Mouse (Mus musculus) lung, postnatal 0 days (tissue): ENCODE measurements at regions not wholly inside any gene's neighbourhood (a gene's known extent, or its start where the extent isn't known, plus 50 kb on each side); places are given as distances from the start of the nearest gene placed in this dataset.

Experiments
- ATAC-seq: fragments of 200-750 bp; cut with Nextera tagmentation; 2 replicates; pipeline ENCODE4 v1.8.0; 2017; ENCODE audit warnings: moderate library complexity
- DNase-seq: peaks from one replicate; pipeline ENCODE4 v3.0.0-alpha.2; 2016; ENCODE audit warnings: low spot score
- H3K27ac ChIP-seq: fragments of 300-500 bp; sonication (generic); 2 replicates; pipeline ENCODE4 v1.5.1; 2014; ENCODE audit warnings: antibody characterized with exemption, mild to moderate bottlenecking, low read length, mixed read lengths
- H3K27me3 ChIP-seq: fragments of 300-500 bp; sonication (generic); replicated peaks from 2 replicates; pipeline ENCODE4 v1.6.1; 2014; ENCODE audit warnings: low read length, mixed read lengths; ENCODE audit not compliant: insufficient read depth
- H3K36me3 ChIP-seq: fragments of 300-500 bp; sonication (generic); 2 replicates; pipeline ENCODE4 v1.6.1; 2014; ENCODE audit warnings: low read length, mixed read lengths; ENCODE audit not compliant: insufficient read depth
- H3K4me1 ChIP-seq: fragments of 300-500 bp; sonication (generic); 2 replicates; pipeline ENCODE4 v1.6.1; 2014; ENCODE audit warnings: antibody characterized with exemption, low read depth, low read length, mixed read lengths; ENCODE audit not compliant: insufficient read depth
- H3K4me2 ChIP-seq: fragments of 300-500 bp; sonication (generic); replicated peaks from 2 replicates; pipeline ENCODE4 v1.6.1; 2014; ENCODE audit warnings: low read depth, mild to moderate bottlenecking, low read length, moderate library complexity, mixed read lengths
- H3K4me3 ChIP-seq: fragments of 300-500 bp; sonication (generic); 2 replicates; pipeline ENCODE4 v1.5.1; 2014; ENCODE audit warnings: low read depth, low read length
- H3K9ac ChIP-seq: fragments of 300-500 bp; sonication (generic); replicated peaks from 2 replicates; pipeline ENCODE4 v1.6.1; 2014; ENCODE audit warnings: low read depth, mild to moderate bottlenecking
- H3K9me3 ChIP-seq: fragments of 300-500 bp; sonication (generic); 2 replicates; pipeline ENCODE4 v1.6.1; 2016; ENCODE audit warnings: low read length, mixed read lengths
- CTCF ChIP-seq: IDR thresholded peaks from 2 replicates; pipeline ENCODE4 v1.5.1; 2016; ENCODE audit warnings: antibody characterized with exemption, mild to moderate bottlenecking
- EP300 ChIP-seq: IDR thresholded peaks from 2 replicates; pipeline ENCODE4 v1.6.1; 2016; ENCODE audit warnings: antibody characterized with exemption, mild to moderate bottlenecking, control low read depth
- WGBS: fragments of 180-500 bp; shearing (Covaris S2); extraction: QIAGEN DNeasy Blood & Tissue Kit; methylation state at CpG from one replicate; pipeline ENCODE4 v1.1.7; 2014; 5-methylcytosine and 5-hydroxymethylcytosine counted together

GRCm38 (mm10) chr3:99641343-99642106 lies 243.7 kb upstream of the Spag17 start:
- no peak for ATAC-seq
- Histone ChIP-seq H3K36me3 (no peaks in the 10 kb centered on the region), H3K4me2 (no peak overlapping the region), H3K9me3 (no peaks in the 10 kb centered on the region), H3K9ac (no peak overlapping the region), H3K27me3 (no peaks in the 10 kb centered on the region), H3K4me3 (no peak overlapping the region), H3K4me1 (no peaks in the 10 kb centered on the region), H3K27ac (no peak overlapping the region)
- no peak for DNase-seq
- no peak for TF ChIP-seq CTCF
- TF ChIP-seq EP300, result no peak
- 79% methylated on average over 8 of the region's 8 CpGs for WGBS

DNA sequence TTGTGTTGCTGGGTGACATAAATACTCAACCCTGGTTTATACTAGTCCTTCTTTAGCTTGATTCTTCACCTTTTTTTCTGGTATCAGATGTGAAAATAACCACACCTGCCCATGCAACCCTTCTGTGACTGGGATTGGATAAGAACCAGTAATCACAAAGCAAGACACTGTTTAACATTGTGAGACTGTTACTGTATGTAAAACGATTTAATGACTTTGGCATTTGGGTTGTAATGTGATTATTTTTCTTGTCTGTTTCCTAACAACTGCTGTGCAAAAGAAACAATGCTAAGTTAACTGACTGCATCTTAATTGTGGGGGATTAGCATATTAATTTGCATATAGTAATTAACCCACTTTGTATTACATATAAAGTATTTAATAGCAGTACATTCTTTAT lies 240.3 kb upstream of the Spag17 start:
- Histone ChIP-seq H3K9me3 (no peaks in the 10 kb centered on the region), H3K4me1 (no peaks in the 10 kb centered on the region), H3K4me3 (no peak overlapping the region), H3K27me3 (no peaks in the 10 kb centered on the region), H3K27ac (no peak overlapping the region), H3K9ac (no peak overlapping the region), H3K36me3 (no peaks in the 10 kb centered on the region), H3K4me2 (no peak overlapping the region)
- no peak for ATAC-seq
- TF ChIP-seq EP300 (no peak), CTCF (no peak)
- no peak for DNase-seq
- WGBS, result 60% methylated on average over 1 of the region's 1 CpGs

- DNase-seq, result no peak
- no peaks in the 10 kb centered on the region for H3K27me3 ChIP-seq
- H3K9ac ChIP-seq, result no peak overlapping the region
- no peak overlapping the region for H3K4me2 ChIP-seq
- WGBS, result 74% methylated on average over 4 of the region's 4 CpGs
- H3K27ac ChIP-seq, result no peak overlapping the region
- no peak for ATAC-seq
- no peaks in the 10 kb centered on the region for H3K36me3 ChIP-seq
- no peaks in the 10 kb centered on the region for H3K9me3 ChIP-seq
- TF ChIP-seq EP300 (no peak), CTCF (no peak)
- H3K4me3 ChIP-seq, result no peak overlapping the region
- no peaks in the 10 kb centered on the region for H3K4me1 ChIP-seq
Measured at GRCm38 (mm10) chr3:99645318-99645717, 239.9 kb upstream of the Spag17 start.

GRCm38 (mm10) chr3:99657617-99658016 lies 227.6 kb upstream of the Spag17 start:
- Histone ChIP-seq H3K36me3 (no peaks in the 10 kb centered on the region), H3K27ac (no peak overlapping the region), H3K27me3 (no peaks in the 10 kb centered on the region), H3K4me2 (no peak overlapping the region), H3K9ac (no peak overlapping the region), H3K9me3 (no peaks in the 10 kb centered on the region), H3K4me3 (no peak overlapping the region), H3K4me1 (no peaks in the 10 kb centered on the region)
- TF ChIP-seq CTCF (no peak), EP300 (no peak)
- 46% methylated on average over 5 of the region's 5 CpGs for WGBS
- DNase-seq, result peak; percentile 7
- ATAC-seq, result no peak

DNA sequence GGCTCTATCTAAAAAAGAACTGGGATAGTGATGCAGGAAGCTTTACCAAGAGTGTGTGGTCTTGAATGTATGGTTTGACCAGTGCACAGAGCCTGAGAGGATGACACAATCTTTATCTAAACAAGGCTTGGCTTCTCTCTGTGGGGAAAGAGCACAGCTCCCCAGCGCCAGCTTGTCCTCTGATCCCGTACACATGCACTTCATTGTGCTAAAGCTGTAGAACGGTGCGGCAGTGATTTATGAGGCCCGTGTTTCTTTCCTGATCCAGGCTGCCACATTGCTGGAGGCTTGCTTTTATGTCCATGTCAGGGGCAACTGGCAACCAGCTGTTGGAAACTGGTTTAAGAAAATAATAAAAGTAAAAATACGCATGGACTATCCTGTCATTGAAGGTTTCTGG lies 221.4 kb upstream of the Spag17 start:
- Histone ChIP-seq H3K9ac (no peak overlapping the region), H3K4me1 (no peaks in the 10 kb centered on the region), H3K4me2 (no peak overlapping the region), H3K27ac (no peak overlapping the region), H3K27me3 (no peaks in the 10 kb centered on the region), H3K4me3 (no peak overlapping the region), H3K36me3 (no peaks in the 10 kb centered on the region), H3K9me3 (no peaks in the 10 kb centered on the region)
- WGBS, result 59% methylated on average over 6 of the region's 6 CpGs
- TF ChIP-seq EP300 (no peak), CTCF (no peak)
- DNase-seq, result no peak
- ATAC-seq, result no peak

GRCm38 (mm10) chr3:99665363-99665762 lies 219.8 kb upstream of the Spag17 start:
- Histone ChIP-seq H3K9me3 (no peaks in the 10 kb centered on the region), H3K9ac (no peak overlapping the region), H3K36me3 (no peaks in the 10 kb centered on the region), H3K27me3 (no peaks in the 10 kb centered on the region), H3K4me2 (no peak overlapping the region), H3K4me1 (no peaks in the 10 kb centered on the region), H3K4me3 (no peak overlapping the region), H3K27ac (no peak overlapping the region)
- TF ChIP-seq CTCF, result no peak
- no peak for TF ChIP-seq EP300
- ATAC-seq (no peak), DNase-seq (no peak)
- WGBS, result 45% methylated on average over 5 of the region's 5 CpGs
